Mouse (Mus musculus): ENCODE data around the gene Elavl3.

Elavl3 gene

DNA sequence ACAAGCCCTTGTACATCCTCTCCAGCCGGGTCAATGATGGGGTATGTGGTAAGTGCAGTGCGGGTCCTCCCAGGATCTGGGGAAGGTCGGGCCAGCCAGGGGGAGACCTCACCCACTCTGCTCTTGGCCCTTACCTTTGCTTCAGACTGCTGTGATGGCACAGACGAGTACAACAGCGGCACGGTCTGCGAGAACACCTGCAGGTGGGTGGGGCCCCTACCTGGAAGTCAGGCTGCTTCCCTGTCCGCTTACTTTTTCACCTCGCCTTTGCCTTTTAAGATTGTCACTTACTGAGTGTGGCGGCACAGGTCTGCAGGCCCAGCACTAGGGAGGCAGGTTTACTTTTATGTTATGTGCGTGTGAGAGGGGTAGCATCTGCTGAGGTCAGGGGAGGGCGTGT is 47.3 kb downstream of the Elavl3 start:
- DNase-seq (ENCODE audit: low read depth, low spot score), result no peak

DNA sequence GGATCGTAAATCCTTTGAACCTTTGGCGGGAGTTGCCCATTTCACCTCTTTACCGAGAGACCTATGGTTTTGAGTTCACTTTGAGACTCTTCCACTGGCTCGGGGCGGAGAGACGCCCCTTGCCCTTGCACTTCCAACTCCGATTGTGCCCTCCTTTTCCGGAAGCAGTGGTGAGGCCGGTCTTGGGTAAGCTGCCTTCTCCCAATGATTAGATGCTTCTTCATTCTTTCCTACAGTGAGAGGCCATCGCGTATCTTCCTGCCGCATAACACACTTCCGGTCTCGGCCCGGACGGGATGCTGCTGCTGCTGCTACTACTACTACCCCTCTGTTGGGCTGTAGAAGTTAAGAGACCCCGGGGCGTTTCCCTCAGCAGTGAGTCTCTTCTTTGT is 48.7 kb downstream of the Elavl3 start:
- DNase-seq (ENCODE audit: low read depth, low spot score), result no peak

DNA sequence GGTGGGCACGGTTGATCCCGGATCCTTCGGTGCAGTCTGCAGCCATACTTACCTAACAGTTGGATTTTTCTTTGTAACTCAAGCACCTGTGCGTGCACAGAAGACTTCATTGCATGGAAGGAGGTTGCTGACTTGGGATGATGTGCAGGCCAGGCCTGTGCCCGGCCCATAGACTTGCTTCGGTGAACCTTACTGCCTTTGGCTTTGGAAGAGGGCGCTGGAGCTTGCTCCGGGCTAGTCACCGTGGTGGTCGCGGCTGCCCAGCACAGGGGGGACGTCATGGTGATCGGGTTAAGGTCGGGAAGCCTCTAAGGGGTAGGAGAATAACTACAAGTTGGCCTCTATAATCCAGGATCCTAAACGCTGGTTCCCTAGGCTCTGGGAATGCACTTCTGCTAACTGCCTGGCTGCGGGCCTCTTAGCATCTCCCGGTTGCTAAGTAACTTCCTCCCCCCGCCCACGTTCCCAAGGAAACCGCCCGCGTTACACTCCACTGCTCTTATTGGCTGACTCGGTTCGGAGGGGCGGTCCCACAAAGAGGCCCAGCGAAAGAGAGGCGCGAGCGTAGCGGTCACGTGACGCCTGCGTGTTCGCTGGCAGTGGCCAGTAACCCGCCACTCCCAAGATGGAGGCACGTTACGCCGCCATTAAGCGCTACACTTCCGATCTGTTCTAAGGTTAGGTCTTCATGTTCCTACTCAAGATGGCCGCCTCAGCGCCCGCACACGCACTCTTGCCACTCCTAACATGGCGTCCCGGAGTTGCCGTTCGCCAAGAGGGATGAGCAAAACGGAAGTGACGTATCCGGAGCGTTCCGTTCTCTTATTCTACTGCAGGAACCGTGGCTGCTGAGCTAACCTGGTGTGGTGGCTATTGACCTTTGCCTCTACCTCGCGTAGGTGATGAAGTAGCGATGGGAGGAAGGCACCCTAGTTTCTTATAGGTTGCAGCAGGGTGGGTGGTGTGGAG is 49.3 kb downstream of the Elavl3 start, which contains the start of the genes Ccdc151 and Prkcsh:
Gene Ccdc151 (minus strand): TSS at position 441 of the 969 bp plus-strand sequence.
Gene Prkcsh (plus strand): TSS at position 613 of the 969 bp plus-strand sequence.
- peak; percentile 100 for DNase-seq (ENCODE audit: low read depth, low spot score)

DNA sequence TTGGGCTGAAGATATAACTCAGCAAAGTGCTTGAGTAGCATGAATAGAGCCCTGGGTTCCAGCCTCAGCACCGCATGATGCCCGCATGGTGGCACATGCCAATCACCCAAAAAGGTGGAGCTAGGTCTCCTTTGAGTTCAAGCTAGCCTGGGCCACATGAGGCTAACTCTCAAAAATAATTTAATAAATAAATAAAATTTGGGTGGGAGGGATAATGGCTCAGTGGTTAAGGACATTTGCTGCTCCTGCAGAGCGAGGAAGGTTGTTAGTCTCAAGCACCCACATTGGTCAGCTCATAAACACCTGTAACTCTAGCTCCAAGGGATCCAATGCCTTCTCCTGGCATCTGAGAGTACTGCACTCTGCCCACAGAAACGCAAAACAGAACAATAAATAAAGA is 50.2 kb downstream of the Elavl3 start:
- no peak for DNase-seq (ENCODE audit: low read depth, low spot score)

DNA sequence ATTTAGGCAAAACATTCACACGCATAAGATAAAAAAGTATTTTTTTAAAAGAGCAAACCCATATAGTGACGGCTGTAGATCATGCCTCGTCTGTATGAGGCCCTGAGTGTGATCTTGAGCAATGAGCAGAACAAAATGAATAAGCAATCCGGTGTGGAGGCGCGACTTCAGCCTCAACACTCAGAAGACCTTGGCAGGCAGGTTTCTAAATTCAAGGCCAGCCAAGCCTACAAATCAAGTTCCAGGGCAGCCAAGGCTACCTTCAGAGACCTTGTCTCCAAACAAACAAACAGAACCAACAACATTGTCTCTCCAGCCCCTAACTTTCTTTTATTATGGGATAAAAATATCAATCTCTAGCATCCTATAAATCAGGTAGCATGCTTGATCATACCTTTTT is 51.5 kb downstream of the Elavl3 start:
- no peak for DNase-seq (ENCODE audit: low read depth, low spot score)

DNA sequence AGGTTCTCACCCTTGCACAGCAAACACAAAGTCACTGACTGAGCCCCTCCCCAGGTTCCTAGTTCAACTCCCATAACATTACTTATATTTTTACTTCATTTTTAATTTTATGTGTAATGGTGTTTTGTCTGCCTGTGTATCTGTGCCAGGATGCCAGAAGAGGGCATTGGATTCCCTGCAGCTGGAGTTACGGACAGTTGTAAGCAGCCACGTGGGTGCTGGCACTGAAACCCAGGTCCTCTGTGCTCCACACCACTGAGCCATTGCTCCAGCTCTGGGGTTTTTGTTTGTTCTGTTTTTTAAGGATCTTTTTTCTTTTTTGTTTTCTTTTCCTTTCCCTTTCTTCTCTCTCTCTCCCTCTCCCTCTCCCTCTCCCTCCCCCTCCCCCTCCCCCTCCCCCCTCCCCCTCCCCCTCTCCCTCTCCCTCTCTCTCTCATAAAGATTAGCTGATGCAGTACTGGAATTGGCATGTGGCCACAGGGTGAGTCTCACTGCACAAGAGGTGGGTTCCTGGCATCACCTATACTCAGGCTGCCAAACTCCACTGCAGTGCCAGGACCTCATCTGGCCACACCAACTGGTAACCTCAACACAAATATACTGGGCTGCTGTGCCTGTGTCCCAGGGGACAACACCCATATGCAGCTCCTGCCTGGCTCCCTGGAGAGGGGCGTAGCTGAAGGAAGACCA is 55.5 kb downstream of the Elavl3 start:
- DNase-seq (ENCODE audit: low read depth, low spot score), result no peak

DNA sequence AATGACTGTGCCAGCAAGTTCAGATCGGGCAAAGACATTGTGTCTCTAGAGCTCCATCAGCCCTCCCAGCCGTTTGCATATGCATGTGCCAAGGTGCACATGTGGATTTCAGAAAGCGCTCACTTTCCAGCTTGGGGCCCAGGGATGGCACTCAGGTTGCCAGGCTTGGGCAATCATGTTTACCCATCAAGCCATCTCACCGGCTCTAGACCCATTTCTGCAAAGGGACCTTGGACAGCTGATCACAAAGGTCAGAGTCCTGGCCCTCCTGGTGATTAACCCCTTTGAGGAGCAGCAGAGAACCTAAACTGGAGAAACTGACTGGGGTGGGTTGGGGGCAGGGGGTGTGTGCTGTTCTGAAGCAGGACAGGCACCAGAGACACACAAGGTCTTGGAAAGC is 59.6 kb downstream of the Elavl3 start:
- DNase-seq (ENCODE audit: low read depth, low spot score), result no peak

DNA sequence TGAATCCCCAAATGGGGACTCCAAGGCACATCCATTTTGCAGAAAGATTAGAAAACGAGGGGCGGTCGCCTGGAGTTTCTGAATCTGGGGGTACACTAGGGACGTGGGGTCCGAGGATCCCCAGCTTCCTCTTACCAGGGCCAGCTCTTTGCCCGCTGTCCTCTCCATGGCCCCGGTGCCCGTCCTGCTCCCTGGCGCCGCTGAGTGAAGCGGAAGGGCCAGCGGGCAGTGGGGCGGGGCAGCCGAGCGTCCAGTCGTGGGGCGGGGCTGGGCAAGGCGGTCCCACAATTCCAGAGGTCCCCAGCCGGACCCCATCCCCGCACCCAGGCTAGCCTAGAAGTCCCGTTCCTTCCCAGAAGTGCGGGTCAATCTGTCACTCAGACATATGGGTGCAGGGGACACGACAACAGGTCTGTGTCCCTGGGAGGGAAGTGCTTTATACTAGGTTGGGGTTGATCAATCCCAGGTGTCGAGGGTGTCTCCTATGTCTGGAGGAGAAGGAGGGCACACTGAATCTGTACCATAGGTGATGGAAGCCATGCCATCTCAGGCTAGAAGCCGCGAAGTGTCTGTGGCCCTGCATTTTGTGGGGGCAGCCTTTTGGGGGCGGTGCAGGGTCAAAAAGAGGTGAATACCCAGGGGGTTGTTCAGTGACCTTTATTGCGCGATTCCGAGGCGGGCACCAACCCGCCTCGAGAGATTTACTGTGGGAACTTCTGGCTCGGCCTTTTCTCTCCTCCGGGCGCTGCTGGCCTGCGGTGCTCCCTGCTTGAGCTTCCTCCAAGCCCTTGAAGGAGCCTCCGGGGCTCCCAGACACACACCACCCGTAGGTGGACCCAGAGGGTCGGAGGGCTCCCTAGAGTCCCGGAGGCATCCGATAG is 62.4 kb downstream of the Elavl3 start, which contains the start of gene Rgl3:
Gene Rgl3 (minus strand): TSS at position 217 of the 881 bp plus-strand sequence.
- DNase-seq (ENCODE audit: low read depth, low spot score), result no peak

DNA sequence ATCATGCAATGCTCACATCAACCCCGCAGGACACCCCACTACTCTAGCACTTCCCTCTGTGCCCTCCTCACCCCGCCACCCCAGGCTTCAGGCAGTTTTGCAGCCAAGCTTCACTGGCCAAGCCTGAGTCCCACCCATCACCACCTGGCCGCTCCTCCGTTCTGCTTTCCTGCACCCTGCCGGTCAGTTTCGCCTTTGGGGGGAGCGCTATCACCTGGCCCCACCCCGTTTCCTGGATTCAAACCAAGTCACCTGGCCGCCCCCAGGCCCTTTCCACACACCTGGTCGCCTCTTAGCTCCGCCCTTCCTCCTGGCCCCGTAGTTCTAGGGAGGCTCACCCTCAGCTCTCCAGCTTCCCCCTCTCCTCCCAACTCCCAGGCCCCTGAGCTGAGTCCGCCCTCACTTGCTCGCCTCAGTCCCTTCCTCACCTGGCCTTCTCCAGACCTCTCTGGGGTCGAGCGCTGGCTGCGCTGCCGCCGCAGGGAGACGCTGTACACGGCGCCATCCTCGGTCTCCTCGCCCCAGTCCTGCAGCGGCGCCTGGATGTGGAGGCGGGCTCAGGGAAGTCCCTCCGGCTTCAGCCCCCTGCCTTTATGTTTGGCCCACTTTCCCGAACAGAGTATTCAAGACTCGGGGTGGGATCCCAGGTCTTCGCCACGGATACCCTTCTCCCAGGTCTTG is 63.3 kb downstream of the Elavl3 start:
- DNase-seq (ENCODE audit: low read depth, low spot score), result no peak

DNA sequence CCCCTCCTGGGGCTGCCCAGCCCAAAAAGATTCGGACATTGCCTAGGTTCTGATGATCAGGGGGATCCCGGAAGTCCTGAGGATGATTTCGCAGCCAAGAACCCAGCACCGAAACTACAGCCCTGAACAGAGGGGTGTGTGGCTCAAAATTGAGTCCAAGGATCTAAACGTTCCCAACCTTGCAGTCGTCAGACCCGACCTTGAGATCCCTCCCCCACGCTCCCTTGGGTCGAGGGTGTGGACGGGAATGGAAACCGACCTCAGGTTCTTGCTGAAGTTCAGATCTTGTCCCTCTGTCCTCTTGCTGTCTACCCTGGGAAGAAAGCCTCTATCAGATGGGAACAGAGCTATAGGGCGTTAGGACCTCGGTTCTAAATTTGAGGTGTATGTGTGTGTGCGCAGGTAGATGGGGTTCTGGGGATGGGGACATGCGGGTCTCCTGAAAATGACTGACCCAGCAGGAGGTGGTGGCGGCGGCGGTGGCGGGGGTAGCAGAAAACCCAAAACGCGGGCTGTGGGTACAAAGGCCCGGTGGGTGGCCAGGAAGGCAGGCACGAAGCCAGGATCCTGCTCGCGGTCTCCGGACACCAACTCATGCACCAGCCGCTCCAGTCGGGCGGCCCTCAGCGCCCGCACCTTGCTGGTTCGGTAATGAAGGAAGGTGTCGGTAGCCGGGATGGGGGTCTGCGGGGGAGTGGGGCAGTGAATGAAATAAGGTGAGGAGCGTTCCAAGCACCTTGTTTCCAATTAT is 64.1 kb downstream of the Elavl3 start:
- no peak for DNase-seq (ENCODE audit: low read depth, low spot score)

DNA sequence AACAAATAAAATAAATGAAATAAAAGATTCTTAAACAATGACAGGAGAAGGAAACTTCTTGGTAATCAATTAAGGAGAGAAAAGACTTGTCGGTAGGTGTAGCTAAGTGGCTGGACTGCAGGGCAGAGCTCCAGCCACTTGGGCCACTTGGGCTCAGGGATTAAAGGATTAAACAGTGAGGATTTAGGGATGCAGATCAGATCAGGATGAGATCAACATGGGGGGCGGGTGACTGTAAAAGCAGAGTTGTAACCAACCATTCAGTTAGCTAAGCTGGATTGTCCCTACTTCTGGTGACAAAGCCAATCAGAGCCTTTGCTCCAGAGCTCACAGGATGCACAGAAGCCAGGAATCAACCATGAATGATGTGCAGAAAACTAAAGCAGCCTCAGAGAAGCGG is 67.9 kb downstream of the Elavl3 start:
- DNase-seq (ENCODE audit: low read depth, low spot score), result no peak

DNA sequence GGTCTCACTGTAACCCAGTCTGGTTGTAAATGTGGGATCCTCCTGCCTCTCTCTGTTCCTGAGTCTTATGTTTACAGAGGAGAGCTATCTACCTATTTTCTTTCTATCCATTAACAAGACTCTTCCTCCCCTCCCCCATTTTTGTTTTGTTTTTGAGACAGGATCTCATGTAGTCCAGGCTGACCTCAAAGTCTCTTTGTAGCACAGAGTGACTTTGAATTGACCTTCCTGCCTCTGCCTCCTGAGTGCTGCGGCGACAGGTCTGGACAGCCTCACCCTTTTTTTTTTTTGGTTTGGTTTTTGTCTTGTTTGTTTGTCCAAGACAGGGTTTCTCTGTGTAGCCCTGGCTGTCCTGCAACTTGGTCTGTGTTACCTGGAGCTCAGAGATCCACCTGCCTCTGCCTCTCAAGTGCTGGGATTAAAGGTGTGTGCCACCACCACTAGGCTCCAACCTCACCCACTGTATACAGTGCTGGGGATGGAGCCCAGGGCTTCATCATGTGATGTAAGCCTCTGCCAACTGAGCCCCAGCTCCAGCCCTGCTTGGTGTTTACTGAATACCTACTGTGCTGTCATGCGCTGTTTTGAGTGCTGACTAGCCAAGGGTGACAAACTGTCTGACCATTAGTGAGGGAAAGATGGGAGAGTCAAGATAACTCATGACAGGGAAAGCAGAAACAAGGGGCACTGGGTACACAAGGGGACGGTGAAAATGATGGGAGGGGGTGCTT is 73.3 kb downstream of the Elavl3 start:
- no peak for DNase-seq (ENCODE audit: low read depth, low spot score)

DNA sequence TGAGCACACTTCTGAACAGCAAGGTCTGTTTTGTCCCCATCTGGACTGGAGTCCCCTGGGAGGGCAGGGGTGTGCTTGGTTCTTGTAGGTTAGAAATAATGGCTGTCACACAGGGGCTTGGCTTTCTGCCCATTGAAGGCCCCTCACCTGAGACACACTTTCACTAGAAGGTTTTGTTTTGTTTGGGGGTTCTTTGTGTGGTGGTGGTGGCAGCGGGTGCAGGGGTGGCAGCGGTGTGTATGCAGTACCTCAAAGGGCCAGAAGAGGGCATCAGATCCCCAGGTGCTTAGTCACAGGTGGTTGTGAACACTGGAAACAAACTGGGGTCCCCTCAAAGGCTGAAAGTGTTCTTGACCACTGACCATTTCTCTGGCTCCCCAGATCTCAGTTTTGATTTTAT is 73.9 kb downstream of the Elavl3 start:
- DNase-seq (ENCODE audit: low read depth, low spot score), result no peak

DNA sequence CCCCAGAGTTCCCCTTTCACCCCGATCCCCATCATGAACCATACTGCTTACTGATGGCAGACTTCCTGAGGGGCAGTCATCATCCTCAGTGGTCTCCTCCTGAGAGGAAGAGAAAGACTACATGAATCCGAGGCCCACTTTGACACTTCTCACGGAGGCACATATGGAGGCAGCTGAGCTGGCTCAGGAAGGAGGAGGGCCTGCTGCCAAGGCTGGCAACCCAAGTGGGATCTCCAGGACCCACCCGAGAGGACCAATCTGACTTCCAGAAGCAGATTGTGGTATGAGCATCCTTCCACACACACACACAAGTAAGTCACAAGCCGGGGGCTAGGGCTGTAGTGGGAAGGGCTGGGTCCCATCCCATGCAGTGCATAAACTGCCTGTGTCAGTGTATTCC is 74.5 kb downstream of the Elavl3 start:
- no peak for DNase-seq (ENCODE audit: low read depth, low spot score)

DNA sequence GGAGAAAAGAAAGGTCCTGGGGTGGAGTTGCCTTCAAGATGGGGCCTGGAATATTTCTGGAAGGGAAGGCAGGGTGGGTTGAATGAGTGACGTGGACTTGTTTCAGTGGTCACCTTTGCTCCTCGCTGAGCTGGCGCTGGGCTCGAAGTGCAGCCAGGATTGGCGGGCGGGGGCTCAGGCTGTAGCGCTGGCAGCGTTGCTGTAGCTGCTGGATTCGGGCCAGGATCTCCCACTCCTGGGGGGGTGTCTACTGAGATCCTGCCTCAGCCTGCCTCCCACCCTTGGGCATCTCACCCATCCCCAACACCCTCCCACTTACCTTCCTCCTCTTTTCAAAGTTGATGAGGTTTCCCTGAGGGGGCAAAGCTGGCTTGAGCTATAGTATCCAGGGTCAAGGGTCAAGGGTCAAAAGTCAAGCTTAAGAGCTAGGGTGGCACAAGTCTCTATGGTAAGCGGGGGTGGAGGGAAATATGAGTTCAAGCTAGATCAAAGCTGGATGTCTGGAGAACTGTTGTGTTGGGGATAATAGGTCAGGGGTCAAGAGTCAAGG is 75.1 kb downstream of the Elavl3 start:
- DNase-seq (ENCODE audit: low read depth, low spot score), result no peak

DNA sequence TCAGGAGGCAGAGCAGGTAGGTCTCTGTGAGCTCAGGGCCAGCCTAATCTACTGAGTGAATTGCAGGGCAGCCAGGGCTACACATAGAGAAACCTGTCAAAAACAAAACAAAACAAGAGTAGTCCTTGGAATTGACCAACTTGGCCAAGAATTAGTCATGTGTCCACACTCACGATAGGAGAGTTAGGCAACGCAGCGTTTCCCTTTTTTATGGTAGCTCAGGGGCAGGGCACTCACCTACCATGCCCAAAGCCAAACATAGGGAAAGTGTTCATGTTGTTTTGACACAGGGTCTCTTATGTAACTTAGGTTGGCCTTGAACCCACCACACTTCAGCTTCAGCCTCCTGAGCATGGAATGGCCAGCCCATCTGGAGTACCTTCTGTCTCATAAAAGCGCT is 82.5 kb downstream of the Elavl3 start:
- DNase-seq (ENCODE audit: low read depth, low spot score), result no peak

DNA sequence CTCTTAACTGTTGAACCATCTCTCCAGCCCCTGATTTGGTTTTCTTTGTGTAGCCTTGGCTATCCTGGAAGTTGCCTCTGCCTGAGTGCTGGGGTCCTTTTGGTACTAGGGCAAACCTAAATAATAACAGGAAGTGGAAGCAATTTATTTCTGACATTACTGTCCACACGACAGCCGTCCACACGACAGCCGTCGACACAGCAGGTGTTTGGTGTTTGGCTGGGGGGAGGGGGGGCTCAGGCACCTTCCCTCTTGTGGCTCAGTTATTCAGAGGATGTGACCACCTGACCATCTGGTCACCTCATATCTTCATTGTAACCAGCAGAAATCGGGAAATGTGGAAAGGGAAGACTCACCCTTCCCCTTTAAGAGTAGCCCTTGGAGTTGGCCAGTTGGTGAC is 82.9 kb downstream of the Elavl3 start:
- no peak for DNase-seq (ENCODE audit: low read depth, low spot score)
